In the genomic region with DNA sequence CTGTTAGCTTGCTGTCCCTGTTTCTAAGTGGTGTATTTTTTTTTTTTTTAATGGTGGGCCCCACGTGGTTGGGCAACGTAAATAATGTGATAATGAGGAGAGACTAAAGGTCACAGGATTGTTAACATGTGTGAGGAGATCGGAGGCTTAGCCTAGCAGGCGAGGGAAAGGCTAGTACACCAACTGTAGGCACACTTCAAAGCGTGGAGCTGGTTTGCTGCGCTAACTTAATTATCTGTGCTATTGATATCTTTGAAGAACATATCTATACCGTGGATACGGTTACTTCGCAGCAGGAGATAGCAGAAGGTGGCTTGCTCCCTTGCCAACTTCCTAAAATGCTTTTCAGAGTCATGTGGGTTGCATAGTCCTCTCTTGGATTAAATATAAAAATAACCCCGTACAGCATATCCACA, we compare ENCODE assay signal across 29 mouse cellular contexts.
DNase-seq lines count a peak whose midpoint lies in the region; ATAC-seq lines count a peak whose summit lies in the region.
"Had no signal": no experiment of that assay in that cellular context is flagged by ENCODE, and none has a peak within 500 bp of the region (broad histone marks: within the 10 kb centered on the region; RNA-seq: fewer than 3 reads in every experiment).

No protein-coding gene starts in this region.

- H3K27me3 ChIP-seq in heart, embryonic 15.5 days = no peaks in the 10 kb centered on the region
- H3K27me3 ChIP-seq: embryonic facial prominence, embryonic 13.5 days; forebrain, embryonic 15.5 days; hindbrain, embryonic 12.5 days; kidney, embryonic 15.5 days; lung, embryonic 15.5 days; stomach, embryonic 15.5 days had no signal

- no peak overlapping the region for H3K9ac ChIP-seq in heart, embryonic 15.5 days
- H3K9ac ChIP-seq: embryonic facial prominence, embryonic 13.5 days; forebrain, embryonic 15.5 days; hindbrain, embryonic 12.5 days; kidney, embryonic 15.5 days; limb, embryonic 13.5 days; liver, embryonic 14.5 days; lung, embryonic 15.5 days; stomach, embryonic 15.5 days had no signal

- intact Hi-C loops in heart, postnatal 14 days (cut with DNase I) = no loop called here

- H3K9me3 ChIP-seq in heart, embryonic 15.5 days (replicated peaks) = no peaks in the 10 kb centered on the region
- H3K9me3 ChIP-seq: embryonic facial prominence, embryonic 13.5 days; forebrain, embryonic 15.5 days; hindbrain, embryonic 12.5 days; kidney, embryonic 15.5 days; limb, embryonic 13.5 days; lung, embryonic 15.5 days; midbrain, embryonic 10.5 days; stomach, embryonic 15.5 days had no signal

- ATAC-seq in heart, embryonic 15.5 days (replicated peaks; ENCODE audit: insufficient number of reproducible peaks, insufficient read depth, low FRiP score, low read depth) = no peak; the same call in 1 of the 2 replicates
- ATAC-seq in megakaryocyte, adult 5-6 weeks (ENCODE audit: poor library complexity, severe bottlenecking) = no peak
- ATAC-seq: activated CD4-positive, CD25-positive, alpha-beta regulatory T cell, adult 4 months; forebrain, embryonic 15.5 days; inflammation-experienced regulatory T-cells, adult 6 months had no signal

- no peaks in the 10 kb centered on the region for H3K36me3 ChIP-seq in heart, embryonic 15.5 days
- H3K36me3 ChIP-seq: embryonic facial prominence, embryonic 13.5 days; forebrain, embryonic 15.5 days; hindbrain, embryonic 12.5 days; kidney, embryonic 15.5 days; limb, embryonic 13.5 days; lung, embryonic 15.5 days; midbrain, embryonic 10.5 days; stomach, embryonic 15.5 days had no signal

- H3K27ac ChIP-seq in heart, embryonic 15.5 days = peak overlapping the region; percentile 60
- H3K27ac ChIP-seq: embryonic facial prominence, embryonic 13.5 days; forebrain, embryonic 15.5 days; hindbrain, embryonic 12.5 days; kidney, embryonic 15.5 days; left cerebral cortex, adult 2 months; limb, embryonic 13.5 days; liver, embryonic 14.5 days; lung, embryonic 15.5 days; midbrain, embryonic 10.5 days; stomach, embryonic 15.5 days had no signal

- H3K4me1 ChIP-seq in heart, embryonic 15.5 days (replicated peaks) = peaks cover 16% of the 10 kb centered on the region
- H3K4me1 ChIP-seq: embryonic facial prominence, embryonic 13.5 days; forebrain, embryonic 15.5 days; hindbrain, embryonic 12.5 days; lung, embryonic 15.5 days; stomach, embryonic 15.5 days had no signal

- WGBS in heart, embryonic 15.5 days = 23% methylated on average over 10 of the region's 10 CpGs

- H3K4me3 ChIP-seq in heart, embryonic 15.5 days = no peak overlapping the region
- H3K4me3 ChIP-seq: embryonic facial prominence, embryonic 13.5 days; forebrain, embryonic 15.5 days; hindbrain, embryonic 12.5 days; kidney, embryonic 15.5 days; left cerebral cortex, adult 2 months; limb, embryonic 13.5 days; lung, embryonic 15.5 days; midbrain, embryonic 10.5 days; stomach, embryonic 15.5 days had no signal

- 0 out of 2 replicates have a peak overlapping the region, but pooled peaks have one; percentile 4 for H3K4me2 ChIP-seq in heart, embryonic 15.5 days
- H3K4me2 ChIP-seq: embryonic facial prominence, embryonic 13.5 days; forebrain, embryonic 15.5 days; hindbrain, embryonic 12.5 days; kidney, embryonic 15.5 days; limb, embryonic 13.5 days; lung, embryonic 15.5 days; stomach, embryonic 15.5 days had no signal

- no peak for DNase-seq in heart, postnatal 14 days
- DNase-seq in embryo, embryonic 11 days = peak; percentile 65
- DNase-seq in hindlimb bud, embryonic 11.5 days (ENCODE audit: extremely low spot score, low read depth, low spot score) = peak; percentile 64
- DNase-seq in urinary bladder, postnatal 14 days (ENCODE audit: low spot score) = no peak
- no peak for DNase-seq in cerebellum, postnatal 14 days
- DNase-seq: adrenal gland, postnatal 14 days; cerebellum, adult 11-12 months; cerebellum, postnatal 25 days; gastrocnemius, postnatal 10 days; kidney, postnatal 4 days; layer of hippocampus, adult 9-11 months; lung, postnatal 4 days; right cerebral cortex, postnatal 14 days; thymus, adult 18-20 months; thymus, postnatal 4 days had no signal

Comparison
In these comparisons a context has a peak if more than half of its experiments do, and no peak if none do; other contexts are left out.
1. DNase-seq: peak in embryo, embryonic 11 days (single experiment) and hindlimb bud, embryonic 11.5 days (single experiment); none in heart, postnatal 14 days (0 of 2), urinary bladder, postnatal 14 days (single experiment) and cerebellum, postnatal 14 days (0 of 2).